Mouse (Mus musculus) heart, embryonic 15.5 days (tissue): ENCODE results near the gene Bik. TPM values are rescaled to one million over a fixed set of nuclear protein-coding genes. Genes with fewer than 3 reads are reported as not detected.

Source experiments
- ATAC-seq: fragments of 200-750 bp; cut with Nextera tagmentation; replicated peaks from 2 replicates; pipeline ENCODE4 v1.8.0; 2017; ENCODE audit warnings: low read depth, moderate TSS enrichment; ENCODE audit not compliant: insufficient number of reproducible peaks, insufficient read depth, low FRiP score
- H3K27ac ChIP-seq: fragments of 300-500 bp; sonication (generic); 2 replicates; pipeline ENCODE4 v1.5.1; 2015; ENCODE audit warnings: mild to moderate bottlenecking, inconsistent platforms
- H3K27me3 ChIP-seq: fragments of 300-500 bp; sonication (generic); 2 replicates; pipeline ENCODE4 v1.6.1; 2015; ENCODE audit warnings: inconsistent platforms
- H3K36me3 ChIP-seq: fragments of 300-500 bp; sonication (generic); 2 replicates; pipeline ENCODE4 v1.6.1; 2015; ENCODE audit warnings: mild to moderate bottlenecking, inconsistent platforms
- H3K4me1 ChIP-seq: fragments of 300-500 bp; sonication (generic); replicated peaks from 2 replicates; pipeline ENCODE4 v1.6.1; 2015; ENCODE audit warnings: inconsistent platforms
- H3K4me2 ChIP-seq: fragments of 300-500 bp; sonication (generic); 2 replicates; pipeline ENCODE4 v1.6.1; 2015; ENCODE audit warnings: inconsistent platforms, mild to moderate bottlenecking, moderate library complexity
- H3K4me3 ChIP-seq: fragments of 300-500 bp; sonication (generic); 2 replicates; pipeline ENCODE4 v1.5.1; 2015; ENCODE audit warnings: mild to moderate bottlenecking, inconsistent platforms
- H3K9ac ChIP-seq: fragments of 300-500 bp; sonication (generic); 2 replicates; pipeline ENCODE4 v1.6.1; 2015; ENCODE audit warnings: mild to moderate bottlenecking, inconsistent platforms
- H3K9me3 ChIP-seq: fragments of 300-500 bp; sonication (generic); replicated peaks from 2 replicates; pipeline ENCODE4 v1.6.1; 2016; ENCODE audit warnings: inconsistent platforms
- WGBS: fragments of 180-500 bp; shearing (Covaris S2); methylation state at CpG from one replicate; pipeline ENCODE4 v1.1.7; 2015; ENCODE audit warnings: mixed read lengths; 5-methylcytosine and 5-hydroxymethylcytosine counted together
- polyA plus RNA-seq: library from polyadenylated mRNA; unstranded; fragments of >200 nt; fragmentation: Nextera tagmentation; extraction: Ambion mirVana; gene quantifications from 2 replicates; pipeline ENCODE4 v1.2.1, GENCODE M21; 2015

Bik gene
- polyA plus RNA-seq, 1 experiment from 2014 or later = 24.5 TPM

DNA sequence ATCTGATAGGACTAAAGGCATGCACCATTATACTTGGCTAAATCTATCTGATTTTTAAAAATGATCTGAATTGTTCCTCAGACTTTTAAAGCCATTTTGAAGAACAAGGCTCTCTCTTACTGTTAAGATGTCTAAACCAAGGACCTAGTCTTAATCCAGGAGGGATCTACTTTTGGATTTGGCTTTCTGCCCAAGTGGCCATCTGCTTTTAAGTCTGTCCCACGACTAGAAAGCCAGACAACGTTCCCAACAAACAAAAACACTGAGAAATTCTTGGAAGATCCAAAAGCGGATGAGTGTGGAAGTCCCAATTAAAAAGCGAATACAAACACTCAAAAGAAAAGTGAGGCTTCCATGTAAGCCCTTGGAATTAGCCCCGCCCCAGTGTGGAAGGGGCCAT lies 11.6 kb upstream of the Bik start:
- no peak for ATAC-seq
- Histone ChIP-seq H3K36me3 (no peaks in the 10 kb centered on the region), H3K9ac (no peak overlapping the region), H3K27ac (no peak overlapping the region), H3K9me3 (no peaks in the 10 kb centered on the region), H3K4me1 (peaks cover 18% of the 10 kb centered on the region), H3K4me3 (no peak overlapping the region), H3K4me2 (no peak overlapping the region), H3K27me3 (no peaks in the 10 kb centered on the region)
- WGBS = 58% methylated on average over 5 of the region's 5 CpGs

DNA sequence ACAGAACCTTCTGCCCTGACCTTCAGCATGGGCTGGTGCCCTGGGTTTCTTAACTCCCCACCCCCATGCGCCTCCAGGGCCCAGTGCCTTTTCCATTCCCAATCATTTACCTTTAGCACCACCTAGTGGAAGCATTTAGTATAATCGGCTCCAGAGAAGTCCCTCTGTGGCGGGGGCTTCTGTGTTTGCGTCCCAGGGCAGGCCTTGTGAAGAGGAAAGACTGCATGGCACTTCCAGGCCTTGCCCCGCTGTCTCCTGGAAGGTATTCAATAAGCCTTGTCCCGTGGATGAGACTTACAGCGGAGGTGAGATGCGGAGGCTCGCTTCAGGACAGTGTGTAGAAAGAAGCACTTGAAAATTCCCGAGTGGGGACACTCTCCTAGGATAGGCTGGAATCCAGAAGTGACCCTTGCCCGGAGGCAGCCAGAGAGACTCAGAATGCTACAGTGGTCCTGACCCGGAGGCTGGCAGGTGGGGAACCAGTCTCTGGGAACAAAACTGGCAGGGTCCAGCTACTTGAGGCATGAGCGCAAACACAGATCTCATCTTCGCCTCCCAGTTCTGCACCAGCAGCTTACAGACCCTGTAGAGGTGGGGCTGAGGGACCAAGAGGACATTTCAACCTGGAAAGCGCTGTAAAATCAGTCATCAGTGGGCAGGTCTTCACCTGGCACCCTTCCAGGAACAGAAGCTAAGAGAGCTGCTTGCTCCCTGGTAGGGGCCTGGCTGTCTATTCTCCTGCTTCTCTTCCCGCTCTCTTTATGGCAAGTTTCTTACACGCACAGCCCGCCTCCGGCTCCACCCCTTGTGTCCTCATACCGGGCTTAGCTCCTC lies 8.2 kb upstream of the Bik start:
- Histone ChIP-seq H3K9me3 (no peaks in the 10 kb centered on the region), H3K27ac (no peak overlapping the region), H3K4me1 (peaks cover 31% of the 10 kb centered on the region), H3K4me3 (no peak overlapping the region), H3K27me3 (no peaks in the 10 kb centered on the region), H3K36me3 (no peaks in the 10 kb centered on the region), H3K9ac (no peak overlapping the region), H3K4me2 (peak overlapping the region; percentile 36; the same call in 1 of the 2 replicates)
- 29% methylated on average over 20 of the region's 20 CpGs for WGBS
- peak; percentile 67; the same call in 1 of the 2 replicates for ATAC-seq

DNA sequence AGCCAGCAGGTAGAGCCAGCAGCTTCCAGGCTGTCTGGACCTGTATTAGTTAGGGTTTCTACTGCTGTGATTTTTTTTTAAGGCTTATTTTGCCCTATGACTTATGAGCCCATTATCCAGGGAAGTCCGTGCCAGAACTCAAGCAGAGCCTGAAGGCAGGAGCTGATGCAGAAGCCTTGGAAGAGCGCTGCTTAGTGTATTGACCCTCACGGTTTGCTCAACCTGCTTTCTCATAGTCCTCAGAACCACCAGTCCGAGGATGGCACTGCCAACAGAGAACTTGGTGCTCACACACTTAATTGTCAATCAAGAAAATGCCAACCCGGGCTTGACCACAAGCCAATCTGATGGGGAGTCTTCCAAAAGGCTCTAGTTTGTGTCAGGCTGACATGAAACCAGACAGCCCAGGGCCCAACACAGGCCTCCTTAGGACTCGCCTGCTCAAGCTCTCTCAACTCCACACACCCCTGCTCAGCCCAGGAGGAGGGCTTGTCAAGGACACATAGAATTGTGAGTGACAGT lies 5.7 kb upstream of the Bik start:
- H3K9me3 ChIP-seq = no peaks in the 10 kb centered on the region
- H3K9ac ChIP-seq = no peak overlapping the region
- no peak overlapping the region for H3K4me3 ChIP-seq
- 79% methylated on average over 6 of the region's 6 CpGs for WGBS
- no peak overlapping the region for H3K4me2 ChIP-seq
- H3K36me3 ChIP-seq = no peaks in the 10 kb centered on the region
- H3K27ac ChIP-seq = peak overlapping the region; percentile 25; the same call in 1 of the 2 replicates
- ATAC-seq = no peak
- H3K4me1 ChIP-seq = peaks cover 56% of the 10 kb centered on the region
- H3K27me3 ChIP-seq = no peaks in the 10 kb centered on the region

DNA sequence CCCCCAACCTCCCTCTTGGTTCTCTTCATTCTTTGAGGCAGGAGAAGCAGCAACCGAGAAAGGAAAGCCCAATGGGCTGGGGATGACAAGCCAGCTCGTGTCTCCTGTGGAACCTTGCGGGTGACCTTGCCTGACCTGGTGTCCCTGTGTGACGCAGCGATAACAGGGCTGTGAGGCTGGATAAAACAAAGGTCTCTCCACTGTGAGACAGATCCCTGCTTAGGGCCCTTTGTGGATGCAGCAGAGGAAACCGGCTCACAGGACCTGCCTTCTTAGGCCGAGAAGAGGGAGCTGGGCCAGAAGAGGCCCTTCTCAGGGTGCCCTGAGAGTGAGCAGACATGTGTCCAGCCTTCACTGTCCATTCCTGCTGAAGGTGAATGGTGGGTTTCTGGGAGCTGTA lies 3.5 kb upstream of the Bik start:
- H3K4me2 ChIP-seq = peak overlapping the region; percentile 83
- H3K4me1 ChIP-seq = peaks cover 66% of the 10 kb centered on the region
- 19% methylated on average over 7 of the region's 7 CpGs for WGBS
- H3K27me3 ChIP-seq = no peaks in the 10 kb centered on the region
- peak overlapping the region; percentile 95 for H3K27ac ChIP-seq
- H3K9me3 ChIP-seq = no peaks in the 10 kb centered on the region
- no peak overlapping the region for H3K4me3 ChIP-seq
- H3K36me3 ChIP-seq = no peaks in the 10 kb centered on the region
- ATAC-seq = peak; percentile 72
- H3K9ac ChIP-seq = peak overlapping the region; percentile 37; the same call in 1 of the 2 replicates

DNA sequence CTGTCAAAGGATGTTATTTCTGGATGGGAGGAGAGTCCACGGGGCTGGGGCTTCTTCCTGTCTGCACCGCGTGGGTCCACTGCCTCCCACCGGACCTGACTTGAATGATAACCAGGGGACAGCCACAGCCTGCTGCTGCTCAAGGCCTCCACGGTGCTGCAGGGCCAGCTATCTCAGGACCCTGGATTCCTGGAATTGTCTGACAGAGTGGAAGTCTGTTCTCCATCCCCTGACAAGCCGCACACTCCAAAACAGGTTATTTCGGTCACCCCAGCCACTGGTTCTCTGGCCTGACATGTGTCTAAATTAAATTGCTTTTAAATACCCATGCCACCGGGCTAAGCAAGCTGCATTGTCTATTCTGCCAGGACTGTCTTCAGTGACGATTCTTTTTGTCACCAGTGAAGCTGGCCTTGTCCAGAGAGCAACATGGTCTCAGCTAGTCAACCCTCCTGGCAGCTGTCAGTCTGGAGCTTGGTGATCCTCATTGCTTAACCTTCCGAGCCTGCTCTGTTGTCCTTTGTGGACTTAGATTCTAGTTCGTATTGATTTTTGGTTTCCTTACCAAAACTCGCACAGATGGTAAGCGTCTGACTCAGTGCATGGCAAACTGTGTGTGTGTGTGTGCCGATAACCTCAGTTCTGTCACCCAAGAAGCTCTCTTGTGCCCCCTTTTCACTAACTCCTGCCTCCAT lies 2.9 kb upstream of the Bik start:
- H3K27me3 ChIP-seq = no peaks in the 10 kb centered on the region
- peak overlapping the region; percentile 83 for H3K4me2 ChIP-seq
- H3K4me3 ChIP-seq = peak overlapping the region; percentile 14
- peak; percentile 87 for ATAC-seq
- no peaks in the 10 kb centered on the region for H3K36me3 ChIP-seq
- peak overlapping the region; percentile 37 for H3K9ac ChIP-seq
- H3K9me3 ChIP-seq = no peaks in the 10 kb centered on the region
- 22% methylated on average over 14 of the region's 14 CpGs for WGBS
- peaks cover 66% of the 10 kb centered on the region for H3K4me1 ChIP-seq
- H3K27ac ChIP-seq = peak overlapping the region; percentile 95

DNA sequence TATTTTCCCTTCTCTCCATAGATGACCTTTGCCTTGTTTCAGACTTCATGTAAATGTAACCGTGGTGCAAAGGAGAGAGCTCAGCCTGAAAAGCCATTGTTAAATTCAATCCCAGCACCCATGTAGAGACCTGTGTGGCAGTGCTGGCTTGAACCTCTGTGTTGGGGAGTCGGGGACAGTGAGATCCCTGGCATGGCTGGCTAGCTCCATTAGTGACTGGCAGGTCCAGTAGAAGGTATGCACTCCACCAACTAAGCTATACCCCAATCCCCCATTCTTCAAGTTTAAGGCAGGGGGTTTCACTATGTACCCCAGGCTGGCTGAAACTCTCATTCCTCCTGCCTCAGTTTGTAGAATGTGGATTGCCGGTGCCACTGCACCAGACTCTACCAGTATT lies 2.3 kb upstream of the Bik start:
- Histone ChIP-seq H3K9me3 (no peaks in the 10 kb centered on the region), H3K36me3 (no peaks in the 10 kb centered on the region), H3K4me2 (peak overlapping the region; percentile 83), H3K9ac (peak overlapping the region; percentile 32), H3K27me3 (no peaks in the 10 kb centered on the region), H3K4me3 (peak overlapping the region; percentile 14), H3K4me1 (peaks cover 70% of the 10 kb centered on the region), H3K27ac (peak overlapping the region; percentile 95)
- WGBS = 58% methylated on average over 3 of the region's 3 CpGs
- no peak for ATAC-seq

DNA sequence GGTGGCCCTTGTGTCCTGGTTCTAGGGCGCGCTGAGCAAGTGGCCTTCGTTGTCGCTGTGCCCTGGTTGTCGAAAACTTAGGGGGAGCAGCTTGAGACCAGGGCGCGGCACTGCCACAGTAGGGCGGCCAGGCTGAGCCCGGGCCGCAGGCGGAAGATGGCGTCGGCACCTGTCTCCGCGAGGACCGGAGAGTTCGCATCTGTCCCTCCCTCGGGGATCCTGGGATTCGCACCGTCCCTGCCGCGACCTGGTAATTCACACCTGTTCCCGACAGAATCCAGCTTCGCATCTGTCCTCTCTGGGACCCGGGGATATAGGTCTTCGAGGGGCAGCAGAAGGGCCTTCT lies 403 bp downstream of the Bik start:
- WGBS = 2% methylated on average over 26 of the region's 26 CpGs
- Histone ChIP-seq H3K27ac (peak overlapping the region; percentile 59), H3K4me1 (peaks cover 80% of the 10 kb centered on the region)

DNA sequence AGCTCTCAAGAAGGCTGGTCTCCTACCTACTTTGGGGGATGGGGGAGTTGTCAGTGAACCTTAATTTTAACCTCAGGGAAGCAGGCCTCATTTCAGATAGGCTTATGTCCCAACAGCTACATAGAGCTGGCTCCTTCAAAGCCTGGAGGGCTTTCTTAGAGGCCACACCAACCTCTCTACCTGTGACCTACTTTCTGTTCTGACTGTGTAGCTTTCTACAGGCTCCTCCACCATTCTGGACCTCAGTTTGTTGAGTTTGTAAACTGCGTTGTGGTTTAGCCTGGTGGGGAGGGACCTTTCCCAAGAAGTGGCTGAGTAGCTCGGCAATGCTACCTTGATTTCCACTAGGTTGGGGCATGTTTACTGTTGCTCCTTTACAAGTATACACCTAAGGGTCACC lies 1.1 kb downstream of the Bik start:
- no peaks in the 10 kb centered on the region for H3K9me3 ChIP-seq
- no peaks in the 10 kb centered on the region for H3K27me3 ChIP-seq
- H3K4me1 ChIP-seq = peaks cover 73% of the 10 kb centered on the region
- H3K36me3 ChIP-seq = no peaks in the 10 kb centered on the region
- H3K4me2 ChIP-seq = peak overlapping the region; percentile 83
- H3K4me3 ChIP-seq = peak overlapping the region; percentile 65
- peak overlapping the region; percentile 66 for H3K9ac ChIP-seq
- ATAC-seq = no peak
- no peak overlapping the region for H3K27ac ChIP-seq
- 62% methylated on average over 2 of the region's 2 CpGs for WGBS

More for the DNA sequence above, 403 bp downstream of the Bik start:
- Histone ChIP-seq H3K36me3 (no peaks in the 10 kb centered on the region), H3K4me3 (peak overlapping the region; percentile 65), H3K27me3 (no peaks in the 10 kb centered on the region), H3K9me3 (no peaks in the 10 kb centered on the region), H3K4me2 (peak overlapping the region; percentile 83), H3K9ac (peak overlapping the region; percentile 66)
- no peak for ATAC-seq

DNA sequence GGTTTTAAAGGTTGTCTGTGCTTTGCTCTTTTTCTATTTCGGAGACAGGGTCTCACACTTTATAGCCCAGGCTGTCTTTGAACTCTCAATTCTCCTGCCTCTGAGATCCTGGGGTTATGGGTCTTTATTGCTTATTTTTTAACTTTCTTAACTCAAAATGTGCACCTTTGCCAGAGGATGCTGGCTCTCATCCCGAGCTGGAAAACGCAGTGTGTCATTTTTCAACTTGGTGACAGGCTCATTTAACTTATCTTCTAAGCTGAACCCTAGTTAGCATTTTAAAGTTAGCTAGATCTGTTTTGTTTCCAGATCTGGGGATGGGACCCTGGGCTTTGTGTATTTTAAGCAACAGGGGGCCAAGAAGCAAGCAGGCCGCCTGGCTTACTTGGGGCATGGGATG lies 2.2 kb downstream of the Bik start:
- Histone ChIP-seq H3K4me1 (peaks cover 64% of the 10 kb centered on the region), H3K4me2 (peak overlapping the region; percentile 83), H3K4me3 (peak overlapping the region; percentile 65; the same call in 1 of the 2 replicates), H3K36me3 (no peaks in the 10 kb centered on the region), H3K9me3 (no peaks in the 10 kb centered on the region), H3K27me3 (no peaks in the 10 kb centered on the region), H3K9ac (no peak overlapping the region), H3K27ac (peak overlapping the region; percentile 63)
- 38% methylated on average over 4 of the region's 4 CpGs for WGBS
- ATAC-seq = no peak

DNA sequence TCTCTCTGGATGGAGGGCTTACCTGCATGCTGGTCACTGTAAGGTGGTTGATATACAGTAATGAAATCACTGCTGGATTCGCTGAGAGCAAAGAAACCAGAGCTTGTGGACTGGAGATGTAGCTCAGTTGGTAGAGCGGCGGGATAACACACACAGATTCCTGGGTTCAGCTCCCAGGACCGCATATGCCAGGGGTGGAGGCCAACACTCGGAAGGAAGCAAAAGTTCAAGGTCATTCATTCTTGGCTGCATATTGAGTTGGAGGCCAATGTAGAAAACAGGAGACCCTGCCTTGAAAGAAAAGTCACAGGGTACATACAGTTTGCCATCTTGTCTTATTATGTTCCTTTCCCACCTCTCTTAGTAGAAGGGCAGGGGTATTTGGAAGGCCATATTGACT lies 3.1 kb downstream of the Bik start:
- Histone ChIP-seq H3K4me3 (no peak overlapping the region), H3K9ac (no peak overlapping the region), H3K27me3 (no peaks in the 10 kb centered on the region), H3K36me3 (no peaks in the 10 kb centered on the region), H3K27ac (peak overlapping the region; percentile 63), H3K9me3 (no peaks in the 10 kb centered on the region), H3K4me1 (peaks cover 64% of the 10 kb centered on the region), H3K4me2 (0 out of 2 replicates have a peak overlapping the region, but pooled peaks have one; percentile 83)
- no peak for ATAC-seq
- WGBS = 71% methylated on average over 5 of the region's 5 CpGs

DNA sequence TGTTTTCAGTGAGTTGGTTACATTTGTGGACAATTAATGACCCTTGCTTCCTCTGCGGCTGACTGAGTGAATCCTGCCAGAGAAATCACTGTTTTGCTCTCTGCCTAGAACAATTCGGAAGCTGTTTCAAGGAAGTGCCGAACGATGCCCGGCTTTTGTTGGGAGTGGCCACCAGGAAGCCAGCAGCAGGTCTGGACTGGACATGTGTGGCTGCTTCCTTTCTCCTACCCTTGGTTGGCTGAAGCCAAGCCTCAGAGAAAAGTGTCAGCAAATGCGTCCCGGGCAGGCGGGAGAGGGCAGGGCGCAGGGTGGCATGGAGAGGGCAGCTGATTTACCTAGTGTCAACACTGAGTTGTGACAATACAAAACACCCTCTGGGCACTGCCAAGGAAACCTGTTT lies 3.6 kb downstream of the Bik start:
- no peak overlapping the region for H3K4me3 ChIP-seq
- H3K4me1 ChIP-seq = peaks cover 64% of the 10 kb centered on the region
- WGBS = 69% methylated on average over 9 of the region's 9 CpGs
- 0 out of 2 replicates have a peak overlapping the region, but pooled peaks have one; percentile 83 for H3K4me2 ChIP-seq
- ATAC-seq = no peak
- peak overlapping the region; percentile 63 for H3K27ac ChIP-seq
- no peaks in the 10 kb centered on the region for H3K27me3 ChIP-seq
- no peaks in the 10 kb centered on the region for H3K9me3 ChIP-seq
- no peak overlapping the region for H3K9ac ChIP-seq
- no peaks in the 10 kb centered on the region for H3K36me3 ChIP-seq
